Comparison of ENCODE assay signal across 26 mouse cellular contexts in the genomic region with DNA sequence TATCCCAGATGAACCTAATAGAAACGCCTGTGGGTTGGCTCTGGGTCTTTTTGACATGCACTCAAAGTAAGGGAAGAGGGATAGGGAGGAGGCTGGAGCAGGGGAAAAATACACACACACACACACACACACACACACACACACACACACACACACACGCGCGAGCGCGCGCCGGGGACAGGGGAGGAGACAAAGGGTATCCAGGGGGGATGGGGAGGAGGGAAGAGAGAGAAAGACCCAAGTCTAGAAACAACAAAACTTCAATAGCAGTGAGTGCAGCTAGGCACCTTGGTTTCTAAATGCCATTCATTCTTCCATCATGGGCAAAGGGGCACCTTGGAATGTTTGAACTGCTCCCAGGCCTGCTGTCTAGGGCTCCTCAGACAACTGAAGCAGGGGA. TPM values are rescaled to one million over a fixed set of nuclear protein-coding genes. Genes with fewer than 3 reads are reported as not detected.
"Had no signal": no experiment of that assay in that cellular context is flagged by ENCODE, and none has a peak within 500 bp of the region (broad histone marks: within the 10 kb centered on the region; RNA-seq: fewer than 3 reads in every experiment).

No protein-coding gene starts in this region.

- H3K27me3 ChIP-seq: heart, embryonic 13.5 days; heart, embryonic 15.5 days; hindbrain, embryonic 12.5 days; limb, embryonic 12.5 days had no signal

- H3K4me2 ChIP-seq: heart, embryonic 11.5 days; heart, embryonic 13.5 days; heart, embryonic 15.5 days; hindbrain, embryonic 12.5 days; hindbrain, embryonic 14.5 days; limb, embryonic 12.5 days; liver, embryonic 11.5 days had no signal

- H3K9ac ChIP-seq: heart, embryonic 13.5 days; heart, embryonic 15.5 days; hindbrain, embryonic 12.5 days; hindbrain, embryonic 14.5 days; limb, embryonic 12.5 days had no signal

- H3K4me1 ChIP-seq: heart, embryonic 13.5 days; heart, embryonic 15.5 days had no signal

- ATAC-seq: hindbrain, embryonic 16.5 days; inflammation-experienced regulatory T-cells, adult 6 months; intestine, embryonic 16.5 days had no signal

- H3K4me3 ChIP-seq: gastrocnemius, adult 2 months; heart, adult 2 months; heart, embryonic 13.5 days; heart, embryonic 15.5 days; hindbrain, embryonic 10.5 days; hindbrain, embryonic 12.5 days; layer of hippocampus, adult 2 months; left cerebral cortex, adult 2 months; limb, embryonic 10.5 days; limb, embryonic 12.5 days had no signal

- H3K9me3 ChIP-seq: heart, embryonic 13.5 days; heart, embryonic 15.5 days; hindbrain, embryonic 10.5 days; hindbrain, embryonic 12.5 days; limb, embryonic 10.5 days; limb, embryonic 12.5 days had no signal

- H3K36me3 ChIP-seq: heart, embryonic 13.5 days; heart, embryonic 15.5 days; hindbrain, embryonic 10.5 days; hindbrain, embryonic 12.5 days; limb, embryonic 10.5 days; limb, embryonic 12.5 days had no signal

- DNase-seq: gastrocnemius, adult 2 months; gastrocnemius, postnatal 10 days; gastrocnemius, postnatal 25 days; heart, adult 2 months; heart, postnatal 14 days; heart, postnatal 4 days; kidney, adult 18-20 months; kidney, adult 8-10 months; kidney, postnatal 10 days; kidney, postnatal 25 days; kidney, postnatal 4 days; liver had no signal

- H3K27ac ChIP-seq: gastrocnemius, adult 2 months; heart, adult 2 months; heart, embryonic 13.5 days; heart, embryonic 15.5 days; hindbrain, embryonic 10.5 days; hindbrain, embryonic 12.5 days; hindbrain, embryonic 14.5 days; layer of hippocampus, adult 2 months; left cerebral cortex, adult 2 months; limb, embryonic 10.5 days; limb, embryonic 12.5 days had no signal

RNA-seq across cellular contexts. Expression of a gene that starts 53.1 kb away (rescaled TPM):
- polyA plus RNA-seq: inflammation-experienced regulatory T-cells, adult 6 months had no signal
